Mouse (Mus musculus): ENCODE measurements around the gene Pex10. TPM values are rescaled to one million over a fixed set of nuclear protein-coding genes. Genes with fewer than 3 reads are reported as not detected.

Pex10 gene
- 10 to 100 TPM; 18.5 to 19.2 TPM for total RNA-seq (2021)
- long read RNA-seq, experiment 1, transcript Pex10-201 (6 exons, 1,688 nt), result major isoform, 9 of 11 reads
- long read RNA-seq, experiment 1, partial matches to known transcripts, result 0 of 11 reads
- long read RNA-seq, experiment 1, other reads (novel, unspliced or antisense), result 1 of 11 reads
- long read RNA-seq, experiment 2, partial matches to known transcripts, result 0 of 5 reads
- long read RNA-seq, experiment 2, other reads (novel, unspliced or antisense), result 0 of 5 reads

- DNase-seq (ENCODE audit: low spot score in 2 of 2), result peak; percentile 96 to 97
Measured at GRCm38 (mm10) chr4:155066834-155067522, at the start of gene Pex10. Gene Pex10 (plus strand): TSS chr4:155067016.

DNA sequence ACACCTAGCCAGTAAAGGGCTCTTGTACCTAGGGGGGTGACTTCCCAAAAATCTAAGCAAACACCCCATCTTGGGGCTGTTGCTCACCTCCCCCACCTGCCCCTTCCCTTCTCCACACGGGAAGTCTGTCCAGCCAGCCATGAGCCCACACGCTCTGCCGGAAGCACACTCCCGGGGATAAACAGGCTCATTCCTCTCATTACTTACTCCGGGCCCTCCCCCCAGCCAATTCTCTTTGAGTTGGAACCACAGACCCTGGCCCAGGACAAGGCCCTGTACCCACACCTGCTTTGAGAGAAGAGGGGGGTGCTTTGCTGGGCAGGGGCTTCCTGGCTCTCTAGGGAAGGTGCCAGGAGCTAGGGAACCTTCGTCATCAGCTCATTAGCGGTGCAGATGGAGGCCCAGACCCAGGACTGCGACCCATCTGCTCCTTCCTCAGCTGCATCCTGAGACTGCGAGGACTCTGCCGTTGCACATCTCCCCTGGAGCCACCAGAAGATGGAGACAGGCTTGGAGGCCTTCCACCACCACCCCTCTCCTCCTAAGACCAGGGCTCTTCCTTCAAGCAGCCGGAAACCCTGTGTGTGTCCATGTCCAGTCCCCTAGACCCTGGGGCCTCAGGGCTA lies 49.5 kb upstream of the Pex10 start:
- DNase-seq (ENCODE audit: low spot score in 2 of 2), result no peak

DNA sequence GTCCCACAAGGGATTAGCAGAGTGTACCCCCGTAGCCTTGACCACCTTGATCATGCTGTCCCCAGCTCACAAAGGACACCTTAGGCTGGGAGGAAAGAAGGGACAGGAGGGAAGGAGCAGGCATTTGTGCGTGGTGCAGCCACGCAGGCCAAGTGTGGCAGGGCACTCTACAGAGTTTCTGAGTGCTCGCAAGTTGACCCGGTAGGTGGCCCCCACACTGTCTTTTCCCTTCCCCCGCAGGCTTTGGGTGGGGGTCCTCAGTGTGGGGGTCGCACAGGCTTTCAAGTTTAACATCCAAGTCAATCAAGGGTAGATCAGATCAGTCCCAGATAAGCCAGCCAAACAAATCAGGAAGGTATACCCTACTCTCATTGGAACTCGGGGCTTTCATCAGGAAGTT lies 48.8 kb upstream of the Pex10 start:
- DNase-seq (ENCODE audit: low spot score in 2 of 2), result no peak

- no peak for DNase-seq (ENCODE audit: low spot score in 2 of 2)
Measured at GRCm38 (mm10) chr4:155018601-155019335, 48.0 kb upstream of the Pex10 start.

DNA sequence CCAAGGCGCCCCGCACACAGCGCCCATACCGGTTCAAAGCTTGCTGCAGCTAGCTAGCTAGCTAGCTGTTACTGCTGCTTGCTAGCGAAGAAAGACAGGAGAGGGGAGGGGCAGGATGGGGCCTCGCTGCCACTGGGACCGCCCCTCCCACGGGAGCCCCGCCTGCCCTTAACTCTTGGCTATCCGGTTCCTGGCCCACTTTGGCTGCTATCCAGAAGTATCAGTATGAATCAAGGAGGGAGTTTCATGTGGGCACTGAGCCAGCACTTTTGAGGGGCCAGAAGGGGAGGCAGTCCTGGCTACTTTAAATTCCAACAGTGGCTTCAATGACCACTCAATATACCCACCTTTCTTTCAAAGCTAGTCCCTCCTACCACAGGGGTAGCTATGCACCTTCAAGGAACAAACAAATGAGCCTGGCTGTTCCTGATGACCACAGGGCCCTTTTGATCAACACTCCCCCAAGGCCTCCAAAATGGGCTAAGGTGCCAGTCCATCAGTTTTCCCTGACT lies 47.4 kb upstream of the Pex10 start:
- peak in 1 of 2 experiments; percentile 56 for DNase-seq (ENCODE audit: low spot score in 2 of 2)

- no peak for DNase-seq (ENCODE audit: low spot score in 2 of 2)
Measured at GRCm38 (mm10) chr4:155020141-155020540, 46.7 kb upstream of the Pex10 start.

DNA sequence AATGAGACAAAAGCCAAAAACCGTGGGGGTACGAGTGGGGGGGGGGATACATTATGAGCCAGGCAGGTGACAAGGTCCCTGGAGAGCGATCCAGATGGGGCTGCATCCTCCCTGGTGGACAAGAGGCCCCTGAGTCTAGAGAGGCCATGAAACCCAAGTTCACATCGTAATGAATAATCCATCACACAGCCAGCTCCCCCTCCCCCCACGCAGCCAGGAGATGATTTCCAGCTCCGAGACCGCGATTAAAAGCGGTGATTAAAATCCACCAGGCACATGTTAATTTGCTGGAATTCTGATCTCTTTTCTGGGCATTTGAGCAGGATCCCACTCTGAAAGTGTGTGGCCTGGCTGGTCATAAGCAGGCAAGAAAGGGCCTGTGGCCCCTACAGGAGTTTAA lies 46.0 kb upstream of the Pex10 start:
- DNase-seq (ENCODE audit: low spot score in 2 of 2), result no peak

- DNase-seq (ENCODE audit: low spot score in 2 of 2), result no peak
Measured at GRCm38 (mm10) chr4:155022228-155022855, 44.5 kb upstream of the Pex10 start.

GRCm38 (mm10) chr4:155024170-155025010 lies 42.4 kb upstream of the Pex10 start:
- no peak for DNase-seq (ENCODE audit: low spot score in 2 of 2)

DNA sequence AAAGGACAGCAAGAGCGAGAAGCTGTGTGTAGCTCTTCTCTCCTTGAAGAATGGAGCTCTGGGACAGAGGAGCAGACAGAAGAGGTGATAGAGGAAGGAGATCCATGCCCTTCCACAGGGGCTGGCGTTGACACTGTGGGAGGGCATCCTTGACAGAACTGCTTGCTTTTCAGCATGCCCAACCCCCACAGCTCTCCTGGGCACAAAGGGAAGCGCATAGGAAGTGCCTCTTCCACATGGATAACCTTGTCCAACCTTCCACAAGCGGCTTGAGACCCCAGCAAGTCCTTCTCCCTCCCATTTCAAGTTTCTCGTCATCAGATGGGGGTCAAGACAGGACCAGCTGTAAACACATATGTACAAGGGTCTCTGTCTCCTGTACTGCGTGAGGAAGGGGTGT lies 33.7 kb upstream of the Pex10 start:
- DNase-seq (ENCODE audit: low spot score in 2 of 2), result no peak

DNA sequence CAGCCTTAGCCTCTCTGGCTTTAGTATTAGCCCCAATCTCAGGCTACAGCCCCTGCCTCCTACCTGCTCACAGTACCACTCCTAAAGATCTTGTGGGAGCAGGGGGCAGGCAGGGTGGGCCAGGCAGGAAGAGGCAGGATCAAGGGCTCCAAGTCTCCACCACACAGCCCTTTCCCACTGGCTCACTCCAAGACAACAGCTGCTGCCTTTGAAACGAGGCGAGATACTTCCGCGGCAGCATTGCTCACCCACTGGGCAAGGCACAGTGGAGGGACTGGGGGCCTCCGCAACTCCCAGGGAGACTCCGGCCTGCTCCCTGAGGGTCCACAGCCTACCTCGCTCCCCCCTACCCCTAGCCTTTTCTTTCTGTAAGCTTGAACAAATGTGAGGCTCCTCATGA lies 32.6 kb upstream of the Pex10 start:
- no peak for DNase-seq (ENCODE audit: low spot score in 2 of 2)

- DNase-seq (ENCODE audit: low spot score in 2 of 2), result no peak
Measured at GRCm38 (mm10) chr4:155034787-155035186, 32.0 kb upstream of the Pex10 start.

GRCm38 (mm10) chr4:155040197-155040596 lies 26.6 kb upstream of the Pex10 start:
- DNase-seq (ENCODE audit: low spot score in 2 of 2), result peak; percentile 46 to 65

- no peak for DNase-seq (ENCODE audit: low spot score in 2 of 2)
Measured at GRCm38 (mm10) chr4:155040696-155041095, 26.1 kb upstream of the Pex10 start.

GRCm38 (mm10) chr4:155042606-155043288 lies 24.1 kb upstream of the Pex10 start:
- DNase-seq (ENCODE audit: low spot score in 2 of 2), result peak in 1 of 2 experiments; percentile 63

DNA sequence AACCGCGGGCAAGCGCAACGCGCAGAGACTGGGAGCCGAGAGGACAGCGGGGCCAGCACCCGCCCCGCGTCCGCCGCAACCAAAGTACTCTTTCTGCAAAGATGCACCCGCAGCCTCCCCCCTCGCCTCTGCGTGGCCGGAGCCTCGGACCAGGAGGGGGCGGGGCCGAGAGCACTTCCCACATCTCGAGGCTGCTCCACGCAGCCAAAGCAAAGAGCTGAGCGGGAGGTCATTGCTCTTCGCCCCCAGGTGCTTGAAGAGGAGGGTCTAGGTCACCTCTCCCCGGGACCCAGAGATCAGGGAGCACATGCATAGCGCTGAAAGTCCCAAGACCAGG lies 23.6 kb upstream of the Pex10 start:
- DNase-seq (ENCODE audit: low spot score in 2 of 2), result no peak

DNA sequence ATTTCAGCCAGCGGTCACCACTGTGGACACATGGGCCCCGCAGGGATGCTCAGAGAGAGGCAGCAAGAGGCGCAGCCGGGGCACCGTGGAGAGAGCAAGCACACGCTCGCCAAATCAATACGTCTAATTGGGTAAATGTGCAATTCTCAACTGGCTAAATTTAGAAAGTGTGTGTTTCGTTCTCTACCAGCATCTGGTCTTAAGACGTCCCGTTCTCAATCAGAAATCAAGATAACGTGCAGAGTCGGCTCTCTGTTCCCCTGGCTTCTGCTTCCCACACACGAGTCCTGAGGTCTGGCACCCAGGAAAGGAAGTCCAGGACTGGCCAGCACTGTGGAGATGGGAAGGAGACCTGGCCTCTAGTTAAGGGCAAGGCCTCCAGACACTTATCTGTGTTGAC lies 20.2 kb upstream of the Pex10 start:
- DNase-seq (ENCODE audit: low spot score in 2 of 2), result no peak

- DNase-seq (ENCODE audit: low spot score in 2 of 2), result no peak
Measured at GRCm38 (mm10) chr4:155050116-155050515, 16.7 kb upstream of the Pex10 start.

DNA sequence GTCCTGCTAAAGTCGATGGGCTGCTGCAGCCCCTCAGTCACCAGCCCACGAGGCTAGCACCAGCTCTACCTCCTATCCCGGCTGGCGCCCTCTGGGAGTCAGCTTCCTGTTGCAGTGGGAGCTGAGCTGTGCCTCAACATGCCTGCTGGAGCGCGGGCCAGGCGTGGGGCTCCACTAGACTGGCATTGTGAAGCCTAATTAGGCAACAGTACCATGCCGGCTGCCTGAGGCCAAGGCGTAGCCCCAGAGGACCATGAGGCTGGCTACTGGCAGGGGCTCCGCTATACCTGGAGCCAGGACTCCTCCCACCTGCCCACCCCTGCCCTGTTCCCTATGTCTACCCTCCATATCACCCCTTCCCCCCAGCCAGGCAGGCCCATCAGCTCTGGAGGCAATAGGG lies 10.1 kb upstream of the Pex10 start, which contains the start of gene Plch2:
Plch2 (minus strand) TSS at position 61 of the 400 bp plus-strand sequence.
- DNase-seq (ENCODE audit: low spot score in 2 of 2), result no peak

- no peak for DNase-seq (ENCODE audit: low spot score in 2 of 2)
Measured at GRCm38 (mm10) chr4:155058325-155058724, 8.5 kb upstream of the Pex10 start.

Data from left cerebral cortex, adult 18-20 months (tissue).